Mouse (Mus musculus) adipocyte (in vitro differentiated cells): Measurements from ENCODE around the gene Map4.

ENCODE experiments used
- DNase-seq: peaks from one replicate; pipeline ENCODE4 v3.0.0-alpha.2; 2016; ENCODE audit warnings: low spot score

Map4 gene

DNA sequence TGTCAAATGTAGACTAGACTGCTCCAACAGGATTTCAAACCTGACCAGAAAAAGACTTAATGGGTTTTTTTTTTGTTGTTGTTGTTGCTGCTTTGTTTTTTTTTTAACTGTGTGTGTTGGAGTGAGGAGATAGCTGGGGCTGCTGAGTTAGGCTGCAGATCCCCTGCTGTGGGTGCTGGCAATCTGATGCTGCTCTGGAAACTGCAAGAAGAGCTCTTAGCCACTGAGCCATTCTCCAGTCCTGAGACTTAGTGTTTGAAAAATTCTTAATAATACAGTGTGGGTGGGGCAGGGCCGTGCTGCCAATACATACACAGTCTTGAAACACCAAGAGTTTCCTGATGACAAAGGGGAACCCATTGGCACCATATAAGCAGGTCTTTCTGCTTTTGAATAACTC, 70.7 kb downstream of the Map4 start:
- no peak for DNase-seq

DNA sequence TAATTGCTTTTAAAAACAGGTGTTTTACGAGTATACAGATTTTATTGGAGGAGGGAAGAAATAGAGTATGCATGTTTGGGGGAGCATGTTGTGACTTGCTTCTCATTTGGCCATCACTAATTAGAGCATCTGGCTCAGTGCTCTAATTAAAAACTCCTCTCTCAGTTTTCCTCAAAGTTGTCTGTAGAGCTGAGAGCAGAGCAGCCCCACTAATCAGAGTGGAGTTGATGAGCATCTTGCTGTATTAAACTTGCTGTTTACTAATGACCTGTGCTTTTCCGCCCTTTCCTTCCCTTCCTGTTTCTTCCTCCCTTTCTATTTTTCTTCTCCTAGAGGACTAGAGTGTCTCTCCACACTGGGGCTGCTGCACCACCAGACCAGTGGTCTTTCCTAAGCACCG, 71.2 kb downstream of the Map4 start:
- DNase-seq: no peak

DNA sequence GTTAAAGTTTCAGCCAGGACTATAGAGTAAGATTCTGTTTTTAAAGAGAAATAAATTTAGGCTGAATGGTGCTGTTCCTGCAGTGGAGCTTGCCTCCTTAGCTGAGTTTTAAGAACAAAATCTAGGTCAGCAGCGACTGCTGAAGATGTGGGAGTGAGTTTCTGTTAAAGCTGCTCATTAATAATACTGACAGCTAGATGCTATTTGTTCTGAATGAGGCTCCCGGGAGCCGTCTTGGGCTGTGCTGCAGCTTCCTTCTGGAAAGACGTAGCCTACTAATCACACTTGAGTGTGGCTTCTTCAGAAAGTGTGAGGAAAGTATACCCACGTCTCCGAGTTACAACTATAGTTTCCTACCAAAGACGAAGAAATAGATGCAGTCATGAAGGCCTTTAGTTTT, 88.0 kb downstream of the Map4 start:
- DNase-seq: peak; percentile 52

DNA sequence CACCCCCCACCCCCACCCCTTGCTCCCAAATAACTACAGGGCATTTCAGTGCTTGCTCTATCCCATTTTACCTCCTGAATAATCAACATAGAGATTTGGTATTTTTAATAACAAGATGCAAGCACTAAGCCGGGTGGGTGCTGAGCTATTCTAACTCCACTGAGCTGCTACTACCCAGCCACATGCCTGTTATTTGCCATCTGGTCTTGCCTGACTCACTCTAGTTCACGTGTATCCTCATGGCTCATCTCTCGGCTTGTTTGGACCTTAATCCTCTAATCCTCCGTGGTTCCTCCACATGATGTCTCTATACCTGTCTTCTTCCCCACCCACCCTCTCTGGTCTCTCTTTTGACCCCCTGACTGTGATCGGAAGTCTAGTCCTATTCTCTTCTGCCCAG, 89.1 kb downstream of the Map4 start:
- DNase-seq: no peak

DNA sequence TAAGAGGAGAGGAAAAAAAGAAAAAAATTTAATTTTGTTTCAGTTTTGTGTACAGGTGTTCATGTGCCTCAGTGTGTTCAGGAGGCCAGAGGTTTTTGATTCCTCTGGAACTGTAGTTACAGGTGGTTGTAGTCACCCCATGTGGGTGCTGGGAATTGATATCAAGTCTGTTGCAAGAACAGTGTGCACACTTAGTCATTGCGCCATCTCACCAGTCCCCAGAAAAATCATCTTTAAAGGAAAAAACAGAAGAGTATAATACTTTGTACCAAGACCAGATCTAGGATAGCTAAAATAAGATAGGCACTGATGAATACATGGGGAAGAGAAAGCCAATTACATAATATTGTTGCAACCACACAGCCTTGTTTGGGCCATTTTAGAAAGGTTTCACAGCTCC, 90.2 kb downstream of the Map4 start:
- DNase-seq: no peak

DNA sequence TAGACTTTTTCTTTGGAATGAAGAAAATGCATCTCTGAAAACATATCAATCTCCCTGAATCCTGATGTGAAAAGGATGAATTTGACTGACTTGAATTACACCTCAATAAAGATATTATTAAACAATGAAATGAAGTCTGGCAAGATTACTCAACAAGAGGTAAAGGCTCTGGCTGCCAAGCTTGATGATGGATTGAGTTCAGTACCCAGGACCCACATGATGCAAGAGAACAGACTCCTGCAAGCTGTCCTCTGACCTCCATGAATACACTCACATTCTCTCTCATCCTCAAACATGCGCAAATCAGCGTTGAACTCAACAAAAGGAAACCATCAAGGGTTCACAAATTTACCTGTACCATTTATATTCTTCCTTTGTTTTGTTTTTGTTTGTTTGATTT, 90.9 kb downstream of the Map4 start:
- DNase-seq: peak; percentile 35

DNA sequence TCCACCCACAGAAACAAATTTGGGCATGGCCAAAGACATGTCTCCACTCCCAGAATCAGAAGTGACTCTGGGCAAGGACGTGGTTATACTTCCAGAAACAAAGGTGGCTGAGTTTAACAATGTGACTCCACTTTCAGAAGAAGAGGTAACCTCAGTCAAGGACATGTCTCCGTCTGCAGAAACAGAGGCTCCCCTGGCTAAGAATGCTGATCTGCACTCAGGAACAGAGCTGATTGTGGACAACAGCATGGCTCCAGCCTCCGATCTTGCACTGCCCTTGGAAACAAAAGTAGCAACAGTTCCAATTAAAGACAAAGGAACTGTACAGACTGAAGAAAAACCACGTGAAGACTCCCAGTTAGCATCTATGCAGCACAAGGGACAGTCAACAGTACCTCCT, 103.8 kb downstream of the Map4 start:
- DNase-seq: no peak

DNA sequence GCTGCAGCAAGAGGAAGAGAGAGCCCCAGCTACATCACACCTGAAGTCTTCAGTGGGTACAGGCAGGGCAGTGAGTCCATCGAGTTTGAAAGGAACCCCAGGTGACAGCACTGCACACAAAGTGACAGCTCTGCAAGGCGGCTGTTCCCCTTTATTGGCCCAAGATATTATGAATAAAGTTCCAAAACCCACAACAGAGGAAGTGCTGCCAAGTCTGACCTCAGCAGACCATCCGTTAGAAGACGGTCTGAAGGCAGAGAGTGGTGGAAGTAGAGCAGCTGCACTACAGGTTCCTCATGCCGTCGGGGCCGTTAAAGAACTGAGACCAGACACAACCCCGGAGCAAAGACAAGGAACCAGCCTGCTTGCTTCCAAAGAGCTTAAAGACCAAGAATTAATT, 106.6 kb downstream of the Map4 start:
- no peak for DNase-seq

DNA sequence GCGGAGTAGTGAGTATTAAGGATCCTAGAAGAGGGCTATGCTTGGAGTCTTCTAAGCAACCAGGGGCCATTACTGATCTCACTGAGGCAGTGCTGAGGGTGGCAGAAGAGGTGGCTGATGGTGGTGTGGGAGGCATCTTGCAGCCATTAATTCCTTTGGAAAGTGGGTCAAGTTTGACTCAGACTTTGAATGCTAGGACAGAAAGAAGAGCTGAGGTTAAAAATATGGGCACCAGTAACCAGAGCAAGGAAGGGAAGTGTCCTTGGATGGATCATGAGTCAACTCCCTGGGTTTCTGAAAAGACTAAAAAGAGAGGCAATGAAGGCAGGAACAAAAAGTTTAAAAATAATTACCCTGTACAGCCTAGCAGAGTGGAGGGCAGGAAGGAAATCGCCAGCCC, 107.2 kb downstream of the Map4 start:
- no peak for DNase-seq

DNA sequence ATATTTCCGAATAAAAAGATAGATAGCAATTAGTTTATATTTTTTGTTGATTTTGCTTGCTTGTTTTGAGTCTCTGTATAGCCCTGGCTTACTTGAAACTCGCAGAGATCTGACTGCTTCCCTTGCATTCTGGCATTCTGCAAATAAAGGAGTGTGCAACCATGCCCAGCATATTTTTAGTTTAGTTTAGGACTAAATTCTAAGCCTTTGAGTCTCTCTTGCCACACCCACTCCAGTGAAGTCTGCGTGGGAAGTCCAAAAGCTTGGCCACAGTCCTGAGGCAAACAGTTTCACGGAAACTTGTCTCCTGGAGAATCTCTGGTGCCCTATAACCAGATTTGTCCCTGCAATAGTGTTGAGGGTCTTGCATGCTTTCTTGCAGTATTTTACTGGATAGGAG, 113.1 kb downstream of the Map4 start:
- DNase-seq: peak; percentile 41

DNA sequence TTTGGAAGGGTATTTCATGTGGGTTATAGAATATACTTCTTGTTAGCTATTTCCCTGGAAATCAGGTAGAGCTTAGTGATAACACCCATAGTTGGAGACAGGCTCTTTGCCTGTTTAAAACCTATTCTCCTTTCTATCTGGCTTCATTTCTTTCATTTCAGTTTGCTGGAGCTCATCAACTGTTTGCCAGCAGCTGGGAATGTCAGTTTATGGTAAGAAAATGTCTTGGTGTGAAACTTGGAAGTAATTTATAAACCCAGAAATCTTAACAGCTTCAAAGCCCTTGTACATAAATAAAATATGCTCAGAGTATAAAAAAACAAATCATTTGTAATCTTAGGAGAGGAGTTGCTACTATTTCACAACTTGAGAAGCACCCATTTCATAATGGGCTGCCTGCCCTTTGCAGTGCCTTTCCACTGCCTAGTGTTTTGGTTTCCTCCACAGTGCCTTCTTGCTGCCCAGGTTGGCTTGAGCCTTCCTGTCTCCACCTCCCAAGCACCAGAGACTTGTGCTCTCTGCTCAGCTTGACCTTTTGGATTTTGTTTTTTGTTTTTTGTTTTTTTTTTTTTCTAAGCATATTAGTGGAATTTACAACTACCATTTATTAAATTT, 114.6 kb downstream of the Map4 start:
- DNase-seq: peak; percentile 82

DNA sequence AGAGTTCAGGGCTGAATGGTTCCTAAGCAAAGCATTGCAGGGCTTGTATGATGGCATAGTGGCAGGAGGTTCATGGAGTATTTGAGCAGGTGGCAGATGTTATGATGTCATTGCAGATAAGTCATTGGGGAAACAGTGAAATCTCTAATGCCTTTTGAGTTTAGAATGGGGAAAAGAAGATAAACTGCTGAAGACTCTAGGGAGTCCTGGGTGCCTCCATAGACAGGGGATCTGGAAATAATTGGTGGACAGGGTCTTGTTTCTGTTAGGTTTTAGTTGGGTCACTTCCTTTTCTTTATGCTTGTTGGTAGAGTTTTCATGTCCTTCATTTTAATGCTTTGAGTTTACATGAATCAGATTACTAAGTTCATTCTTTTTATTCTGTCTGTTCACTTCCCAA, 116.0 kb downstream of the Map4 start:
- no peak for DNase-seq

DNA sequence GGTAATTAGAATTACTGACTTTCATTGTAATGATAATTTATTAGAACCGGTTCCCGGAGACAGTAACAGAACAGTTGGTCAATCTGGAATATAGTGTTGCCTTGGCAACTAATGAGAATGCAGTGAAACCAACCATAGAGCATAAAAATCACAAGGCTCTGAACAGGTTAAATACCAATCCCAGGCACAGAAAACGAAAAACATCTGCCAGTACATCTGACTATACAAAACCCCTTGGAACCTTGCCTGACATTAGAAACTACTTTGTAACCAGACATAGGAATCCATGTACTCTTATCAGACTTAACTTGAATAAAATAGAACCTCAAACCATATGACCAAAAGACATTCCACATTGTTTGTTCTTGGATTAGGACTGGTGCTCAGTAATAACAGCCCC, 116.6 kb downstream of the Map4 start:
- DNase-seq: peak; percentile 38

DNA sequence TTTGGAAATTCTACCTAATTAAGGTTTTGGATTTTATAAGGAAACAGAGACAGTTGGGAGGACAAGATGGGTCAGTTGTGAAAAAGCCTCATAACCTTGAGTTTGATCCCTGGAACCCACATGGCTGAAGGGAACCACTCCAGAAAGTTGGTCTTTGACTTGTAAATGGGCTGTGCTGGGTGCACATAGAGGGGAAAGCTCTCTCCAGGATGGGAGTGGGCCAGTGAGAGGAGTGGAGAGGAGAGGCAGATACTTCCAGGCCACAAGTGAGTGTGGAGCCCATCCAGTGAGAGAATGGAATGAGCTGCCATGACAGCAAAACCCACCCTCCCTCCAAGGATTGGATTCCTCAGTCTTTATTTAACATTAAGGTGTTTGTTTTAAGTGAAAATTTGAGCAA, 119.9 kb downstream of the Map4 start:
- no peak for DNase-seq

DNA sequence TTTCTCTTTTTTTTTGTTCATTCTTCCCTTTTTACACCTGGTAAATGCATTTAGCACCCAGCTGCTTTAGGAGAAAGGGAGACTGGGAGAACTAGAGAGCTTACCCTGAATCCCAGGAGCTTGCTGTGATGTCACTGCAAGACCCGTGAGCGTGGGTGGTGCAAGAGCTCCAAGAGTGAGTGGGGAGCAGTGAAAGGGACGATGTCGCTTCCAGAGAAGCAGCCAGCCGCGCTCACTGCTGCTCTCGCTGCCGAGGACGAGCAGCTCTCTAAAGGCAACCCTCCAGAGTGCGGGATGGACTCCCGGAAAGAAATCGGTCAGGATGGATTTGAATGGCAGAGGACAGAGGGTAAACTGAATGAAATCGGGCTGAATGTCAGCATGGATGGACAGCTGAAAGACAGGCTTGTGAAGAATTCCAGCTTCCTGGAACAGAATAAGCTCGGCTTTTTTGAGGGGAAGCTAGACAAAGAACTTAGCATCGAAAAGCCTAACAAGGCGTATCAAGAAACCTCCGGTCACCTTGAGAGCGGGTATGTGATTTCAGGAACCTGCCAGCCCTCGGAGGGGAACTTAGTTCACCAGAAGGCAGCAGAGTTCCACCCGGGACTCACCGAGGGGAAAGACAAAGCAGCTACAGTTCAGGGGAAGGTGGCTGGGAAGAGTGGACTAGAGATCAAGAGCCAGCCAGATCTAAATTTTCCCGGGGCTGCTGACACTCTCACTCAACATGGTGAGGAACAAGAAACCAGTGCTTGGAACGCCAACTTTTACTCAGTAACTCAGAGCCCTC, 120.8 kb downstream of the Map4 start:
- no peak for DNase-seq

DNA sequence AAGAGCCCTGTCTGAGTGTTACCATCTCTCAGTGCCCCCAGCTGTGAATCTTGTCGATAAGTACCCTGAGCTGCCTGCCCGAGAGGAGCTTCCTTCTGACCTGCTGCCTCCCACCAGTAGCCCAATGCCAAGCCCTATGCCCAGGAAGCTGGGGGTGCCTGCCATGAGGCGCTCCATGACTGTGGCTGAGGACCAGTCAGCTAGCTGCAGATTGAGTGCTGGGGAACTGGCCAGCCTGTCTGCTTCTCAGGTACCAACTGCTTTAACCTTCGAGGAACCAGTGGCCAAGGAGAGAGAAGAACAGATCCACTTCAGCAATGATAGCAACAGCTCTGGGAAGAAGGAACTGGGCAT, 121.7 kb downstream of the Map4 start:
- no peak for DNase-seq

DNA sequence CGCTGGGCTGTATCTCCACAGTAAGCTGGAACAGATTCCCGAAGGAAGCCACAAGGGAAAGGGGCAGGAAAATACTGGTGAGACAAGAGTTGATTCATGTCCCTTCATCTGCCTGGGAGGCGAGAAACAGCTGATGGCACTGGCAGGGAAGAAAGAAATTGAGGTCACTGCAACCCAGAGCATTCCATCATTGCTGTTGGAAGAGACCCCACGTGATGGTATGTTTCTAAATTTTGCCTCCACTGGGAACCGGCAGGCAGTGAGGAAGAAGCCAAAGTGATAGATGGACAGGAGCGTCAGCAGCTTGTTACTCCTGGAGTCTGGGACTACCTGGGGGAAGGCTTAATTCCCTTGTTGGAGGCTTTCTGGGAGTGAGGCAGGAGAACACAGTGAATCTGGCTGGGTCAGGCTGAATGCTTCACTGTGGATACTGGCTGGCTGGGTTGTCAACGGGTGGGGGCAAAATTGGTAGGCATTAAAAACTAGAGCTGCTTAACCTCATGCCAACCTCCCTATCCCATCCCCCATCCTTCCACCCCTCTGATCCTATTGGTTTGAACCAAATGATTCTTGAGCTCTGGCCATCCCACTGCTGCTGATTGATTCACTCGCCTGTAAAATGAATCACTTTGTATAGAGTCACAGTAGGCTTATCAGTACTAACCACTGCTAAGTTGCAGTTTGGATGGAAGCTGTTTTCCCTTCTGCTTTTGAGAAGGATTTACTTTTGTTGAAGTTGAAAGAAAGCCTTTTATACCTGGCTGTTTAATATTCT, 122.2 kb downstream of the Map4 start:
- no peak for DNase-seq

DNA sequence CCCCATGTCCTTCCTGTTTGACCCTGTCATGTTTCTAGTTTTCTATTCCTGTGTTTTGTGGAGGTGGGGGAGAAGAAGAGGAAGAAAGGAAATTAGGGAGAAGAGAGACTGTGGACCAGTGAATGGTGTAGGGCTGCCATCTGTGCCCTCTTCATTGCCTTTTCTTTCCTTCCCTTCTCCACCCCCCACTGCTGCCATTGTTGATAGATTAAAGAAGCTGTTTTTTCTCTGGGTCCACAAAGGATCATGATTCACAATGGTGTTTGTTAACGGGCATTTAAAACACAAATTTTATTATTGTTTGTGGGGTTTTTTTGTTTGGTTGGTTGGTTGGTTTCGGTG, 122.8 kb downstream of the Map4 start:
- no peak for DNase-seq

DNA sequence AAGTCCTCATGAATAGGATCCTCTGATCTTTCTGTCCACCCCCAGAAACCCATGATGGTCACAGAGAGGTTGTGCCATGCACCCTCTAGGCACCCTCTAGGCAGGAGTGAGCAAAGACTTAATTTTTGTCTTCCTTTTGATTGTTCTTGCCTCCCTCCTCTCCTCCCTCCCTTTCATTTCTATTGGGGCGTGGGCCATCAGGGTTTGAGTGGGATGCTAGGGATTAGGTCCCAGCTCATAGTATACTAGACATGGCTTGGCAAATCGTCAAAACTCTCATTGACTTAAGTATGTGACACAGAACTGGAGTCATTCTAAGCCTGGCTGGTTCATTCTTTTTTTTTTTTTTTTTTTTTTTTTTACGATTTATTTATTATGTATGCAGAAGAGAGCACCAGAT, 123.5 kb downstream of the Map4 start:
- no peak for DNase-seq

DNA sequence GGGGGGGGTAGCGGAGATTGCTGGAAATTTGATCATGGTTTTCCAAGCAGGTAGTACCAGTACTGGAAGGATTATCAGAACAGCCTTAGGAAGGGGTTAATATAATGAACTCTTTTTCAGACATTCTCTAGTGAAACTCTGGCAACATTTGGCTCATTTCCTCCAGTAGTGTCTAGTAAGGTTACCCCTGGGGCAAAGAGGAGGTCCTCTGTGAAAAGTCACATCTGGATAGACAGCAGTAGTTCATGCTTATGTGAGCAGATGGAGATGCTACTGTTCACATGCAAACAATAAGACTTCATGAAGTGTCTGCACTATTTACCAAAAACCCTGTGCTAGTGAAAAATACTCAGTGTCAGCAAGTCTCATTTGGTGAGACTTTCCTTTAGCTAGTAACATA, 125.9 kb downstream of the Map4 start:
- DNase-seq: no peak

DNA sequence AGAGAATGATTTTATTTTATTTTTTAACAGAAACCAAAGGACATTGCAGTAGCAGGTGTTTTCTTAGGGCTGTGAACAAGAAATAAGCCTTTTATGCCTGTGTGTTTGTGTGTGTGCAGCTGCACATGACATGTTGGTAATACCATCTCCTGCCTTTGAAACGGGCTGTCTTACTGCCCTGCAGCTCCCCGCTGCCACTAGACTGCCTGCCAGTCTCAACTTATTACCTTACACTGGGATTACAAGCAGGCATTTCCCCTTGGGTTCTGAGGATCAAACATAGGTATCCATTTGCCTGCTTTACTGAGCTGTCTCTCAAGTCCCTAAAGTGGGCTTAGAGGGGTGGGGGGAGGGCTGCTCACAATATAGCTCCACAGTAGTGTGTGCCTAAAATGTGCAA, 129.5 kb downstream of the Map4 start:
- no peak for DNase-seq

DNA sequence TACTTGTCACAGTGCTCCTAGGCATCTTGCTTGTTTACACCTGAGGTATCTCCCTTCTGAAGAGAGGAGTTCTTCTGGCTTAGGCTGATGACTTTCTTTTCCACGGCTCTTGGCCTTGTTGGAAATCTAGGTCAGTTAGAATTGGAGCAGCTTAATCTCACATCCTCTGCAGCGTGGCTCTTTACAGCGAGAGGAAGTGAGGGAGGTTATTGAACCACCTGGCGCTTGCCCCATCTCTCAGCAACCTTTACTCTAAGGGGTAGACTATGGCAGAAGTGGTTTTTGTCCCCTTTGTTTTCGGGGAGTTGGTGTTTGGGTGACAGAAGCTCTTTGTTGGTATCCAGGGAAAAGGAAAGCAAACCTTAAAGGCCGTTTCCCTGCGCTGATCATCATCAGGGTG, 131.1 kb downstream of the Map4 start:
- no peak for DNase-seq

DNA sequence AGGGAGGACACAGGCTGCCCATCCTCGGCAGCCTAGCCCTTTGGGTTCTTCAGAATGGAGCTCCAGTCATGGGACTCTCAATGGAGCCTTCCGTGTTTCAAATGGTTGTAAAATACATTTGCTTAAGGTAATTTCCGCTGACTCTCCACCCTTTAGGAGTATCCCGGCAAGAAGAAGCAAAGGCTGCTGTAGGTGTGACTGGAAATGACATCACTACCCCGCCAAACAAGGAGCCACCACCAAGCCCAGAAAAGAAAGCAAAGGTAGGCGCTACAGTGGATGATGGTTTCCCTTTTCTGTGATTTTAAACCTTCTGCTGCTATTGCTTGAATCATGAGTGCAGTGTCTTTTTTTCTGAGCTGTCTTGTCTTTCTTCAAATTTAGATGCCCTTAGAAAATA, 131.6 kb downstream of the Map4 start:
- no peak for DNase-seq

DNA sequence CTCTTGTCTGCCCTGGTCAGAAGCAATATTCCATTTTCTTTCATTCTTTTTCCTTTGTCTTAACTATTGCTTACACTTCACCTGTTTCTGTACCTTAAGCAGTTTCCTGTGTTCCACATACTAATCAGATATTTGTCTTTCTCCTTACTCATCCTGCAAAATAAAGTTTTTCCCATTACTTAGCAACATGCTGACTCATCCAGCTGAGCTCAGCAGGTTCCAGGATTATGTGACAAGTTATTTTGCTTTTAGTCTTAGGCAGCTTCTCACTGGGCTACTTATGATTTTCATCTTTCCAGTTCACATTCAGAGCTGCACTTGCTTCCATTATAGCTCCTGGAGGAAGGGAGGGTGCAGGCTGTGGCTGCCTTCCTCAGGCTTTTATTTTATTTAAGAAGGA, 133.4 kb downstream of the Map4 start:
- DNase-seq: no peak
